Mouse (Mus musculus): ENCODE measurements around the gene Parm1. TPM values are rescaled to one million over a fixed set of nuclear protein-coding genes. Genes with fewer than 3 reads are reported as not detected.

Parm1 gene
- polyA plus RNA-seq, 1 experiment from 2014 or later: 5.2 TPM

- WGBS: 89% methylated on average over 4 of the region's 4 CpGs
- no peaks in the 10 kb centered on the region for H3K27me3 ChIP-seq
- no peak for ATAC-seq
- H3K4me3 ChIP-seq (replicated peaks): no peak overlapping the region
- no peaks in the 10 kb centered on the region for H3K36me3 ChIP-seq
- 0 out of 2 replicates have a peak, but pooled peaks cover 2% of the 10 kb centered on the region for H3K4me1 ChIP-seq (replicated peaks)
- no peaks in the 10 kb centered on the region for H3K9me3 ChIP-seq
- H3K27ac ChIP-seq: no peak overlapping the region
- no peak overlapping the region for H3K9ac ChIP-seq (replicated peaks)
- H3K4me2 ChIP-seq (replicated peaks): no peak overlapping the region
These were observed 151.8 kb downstream of the Parm1 start for GRCm38 (mm10) chr5:91669235-91669634.

Other genes starting within 250 kb of the Parm1 start
- not detected in 2 replicates for gene Btc, start 114.6 kb upstream of the Parm1 start, polyA plus RNA-seq (2015; fragmentation: Nextera tagmentation; extraction: Ambion mirVana)